Mouse (Mus musculus): Measurements from ENCODE around the gene Tcerg1l. TPM values are rescaled to one million over a fixed set of nuclear protein-coding genes. Genes with fewer than 3 reads are reported as not detected.

Gene Tcerg1l
- polyA plus RNA-seq, 1 experiment = 0.20 TPM

GRCm38 (mm10) chr7:138413496-138413895 is 16.0 kb upstream of the Tcerg1l start:
- no peaks in the 10 kb centered on the region for H3K36me3 ChIP-seq (ENCODE audit: control insufficient read depth, insufficient read depth, low read length)
- H3K27ac ChIP-seq (ENCODE audit: insufficient read depth, low read depth, low read length) = no peak overlapping the region
- TF ChIP-seq CTCF (IDR thresholded peaks at IDR 0.05; ENCODE audit: extremely low read depth, insufficient read length, insufficient replicate concordance, low read depth, low read length) = no peak
- no peak for TF ChIP-seq POLR2A (IDR thresholded peaks at IDR 0.05; ENCODE audit: low read depth, low read length)
- WGBS = 71% methylated on average over 5 of the region's 5 CpGs
- no peak overlapping the region for H3K4me3 ChIP-seq (ENCODE audit: low read depth, low read length)
- H3K27me3 ChIP-seq (ENCODE audit: control insufficient read depth, insufficient read depth, low read length) = no peaks in the 10 kb centered on the region
- no peaks in the 10 kb centered on the region for H3K4me1 ChIP-seq (ENCODE audit: control insufficient read depth, insufficient read depth, insufficient read length, low read length)

GRCm38 (mm10) chr7:138401641-138402040 is 4.1 kb upstream of the Tcerg1l start:
- Histone ChIP-seq H3K4me1 (ENCODE audit: control insufficient read depth, insufficient read depth, insufficient read length, low read length) (peaks cover 3% of the 10 kb centered on the region; the same call in 1 of the 2 replicates), H3K27me3 (ENCODE audit: control insufficient read depth, insufficient read depth, low read length) (peaks cover 20% of the 10 kb centered on the region), H3K4me3 (ENCODE audit: low read depth, low read length) (no peak overlapping the region), H3K27ac (ENCODE audit: insufficient read depth, low read depth, low read length) (no peak overlapping the region), H3K36me3 (ENCODE audit: control insufficient read depth, insufficient read depth, low read length) (no peaks in the 10 kb centered on the region)
- 89% methylated on average over 5 of the region's 5 CpGs for WGBS
- no peak for TF ChIP-seq CTCF (IDR thresholded peaks at IDR 0.05; ENCODE audit: extremely low read depth, insufficient read length, insufficient replicate concordance, low read depth, low read length)
- TF ChIP-seq POLR2A (IDR thresholded peaks at IDR 0.05; ENCODE audit: low read depth, low read length) = no peak

- Histone ChIP-seq H3K36me3 (ENCODE audit: control insufficient read depth, insufficient read depth, low read length) (no peaks in the 10 kb centered on the region), H3K4me1 (ENCODE audit: control insufficient read depth, insufficient read depth, insufficient read length, low read length) (peaks cover 3% of the 10 kb centered on the region; the same call in 1 of the 2 replicates), H3K27me3 (ENCODE audit: control insufficient read depth, insufficient read depth, low read length) (peaks cover 23% of the 10 kb centered on the region), H3K4me3 (ENCODE audit: low read depth, low read length) (no peak overlapping the region), H3K27ac (ENCODE audit: insufficient read depth, low read depth, low read length) (no peak overlapping the region)
- TF ChIP-seq CTCF (IDR thresholded peaks at IDR 0.05; ENCODE audit: extremely low read depth, insufficient read length, insufficient replicate concordance, low read depth, low read length) = no peak
- no peak for TF ChIP-seq POLR2A (IDR thresholded peaks at IDR 0.05; ENCODE audit: low read depth, low read length)
- 80% methylated on average over 8 of the region's 8 CpGs for WGBS
Observed at GRCm38 (mm10) chr7:138400506-138401272, 3.2 kb upstream of the Tcerg1l start.

- peaks cover 3% of the 10 kb centered on the region; the same call in 1 of the 2 replicates for H3K4me1 ChIP-seq (ENCODE audit: control insufficient read depth, insufficient read depth, insufficient read length, low read length)
- TF ChIP-seq CTCF (IDR thresholded peaks at IDR 0.05; ENCODE audit: extremely low read depth, insufficient read length, insufficient replicate concordance, low read depth, low read length) (peak; percentile 44; the same call in 1 of the 2 replicates), POLR2A (IDR thresholded peaks at IDR 0.05; ENCODE audit: low read depth, low read length) (no peak)
- H3K4me3 ChIP-seq (ENCODE audit: low read depth, low read length) = no peak overlapping the region
- H3K27ac ChIP-seq (ENCODE audit: insufficient read depth, low read depth, low read length) = no peak overlapping the region
- 5% methylated on average over 21 of the region's 21 CpGs for WGBS
- H3K36me3 ChIP-seq (ENCODE audit: control insufficient read depth, insufficient read depth, low read length) = no peaks in the 10 kb centered on the region
- H3K27me3 ChIP-seq (ENCODE audit: control insufficient read depth, insufficient read depth, low read length) = peaks cover 23% of the 10 kb centered on the region
Observed at GRCm38 (mm10) chr7:138398182-138398793, 758 bp upstream of the Tcerg1l start.

GRCm38 (mm10) chr7:138396863-138397484 is 556 bp downstream of the Tcerg1l start:
- H3K36me3 ChIP-seq (ENCODE audit: control insufficient read depth, insufficient read depth, low read length) = no peaks in the 10 kb centered on the region
- TF ChIP-seq POLR2A (IDR thresholded peaks at IDR 0.05; ENCODE audit: low read depth, low read length) (no peak), CTCF (IDR thresholded peaks at IDR 0.05; ENCODE audit: extremely low read depth, insufficient read length, insufficient replicate concordance, low read depth, low read length) (no peak)
- H3K27ac ChIP-seq (ENCODE audit: insufficient read depth, low read depth, low read length) = no peak overlapping the region
- 2% methylated on average over 41 of the region's 41 CpGs for WGBS
- H3K4me1 ChIP-seq (ENCODE audit: control insufficient read depth, insufficient read depth, insufficient read length, low read length) = peaks cover 3% of the 10 kb centered on the region; the same call in 1 of the 2 replicates
- peaks cover 23% of the 10 kb centered on the region for H3K27me3 ChIP-seq (ENCODE audit: control insufficient read depth, insufficient read depth, low read length)
- H3K4me3 ChIP-seq (ENCODE audit: low read depth, low read length) = no peak overlapping the region

GRCm38 (mm10) chr7:138396109-138396862 is 1.2 kb downstream of the Tcerg1l start:
- Histone ChIP-seq H3K4me1 (ENCODE audit: control insufficient read depth, insufficient read depth, insufficient read length, low read length) (peaks cover 3% of the 10 kb centered on the region; the same call in 1 of the 2 replicates), H3K27me3 (ENCODE audit: control insufficient read depth, insufficient read depth, low read length) (peaks cover 23% of the 10 kb centered on the region), H3K27ac (ENCODE audit: insufficient read depth, low read depth, low read length) (no peak overlapping the region), H3K36me3 (ENCODE audit: control insufficient read depth, insufficient read depth, low read length) (no peaks in the 10 kb centered on the region), H3K4me3 (ENCODE audit: low read depth, low read length) (no peak overlapping the region)
- TF ChIP-seq CTCF (IDR thresholded peaks at IDR 0.05; ENCODE audit: extremely low read depth, insufficient read length, insufficient replicate concordance, low read depth, low read length) (no peak), POLR2A (IDR thresholded peaks at IDR 0.05; ENCODE audit: low read depth, low read length) (no peak)
- 38% methylated on average over 13 of the region's 13 CpGs for WGBS

All from small intestine, adult 2 months (tissue).